Comparison of ENCODE assay signal across 8 mouse cellular contexts in genomic region chr1:87510166-87510691, GRCm38 (mm10). TPM values are rescaled to one million over a fixed set of nuclear protein-coding genes. Genes with fewer than 3 reads are reported as not detected.
DNase-seq lines count a peak whose midpoint lies in the region; ATAC-seq and TF ChIP-seq lines count a peak whose summit lies in the region.

No protein-coding gene starts in this region.

- H3K9ac ChIP-seq in hindbrain, postnatal 0 days (replicated peaks; ENCODE audit: low read length) = peak overlapping the region; percentile 79
- H3K9ac ChIP-seq in neural tube, embryonic 14.5 days (replicated peaks; ENCODE audit: low read depth, low read length) = peak overlapping the region; percentile 73

- TF ChIP-seq POLR2A in embryonic fibroblast, embryonic 13.5 days (IDR thresholded peaks at IDR 0.05; ENCODE audit: low read depth, low read length) = no peak

- no peak for TF ChIP-seq CTCF in embryonic fibroblast, embryonic 13.5 days (IDR thresholded peaks at IDR 0.05; ENCODE audit: borderline replicate concordance, insufficient read depth, low read length)
- no peak for TF ChIP-seq CTCF in hindbrain, postnatal 0 days (IDR thresholded peaks at IDR 0.05; ENCODE audit: low read depth)

- no peaks in the 10 kb centered on the region for H3K4me1 ChIP-seq in embryonic fibroblast, embryonic 13.5 days (ENCODE audit: control insufficient read depth, insufficient read depth, low read length)
- peaks cover 5% of the 10 kb centered on the region; the same call in 1 of the 2 replicates for H3K4me1 ChIP-seq in hindbrain, postnatal 0 days (ENCODE audit: insufficient read depth, low read length)
- H3K4me1 ChIP-seq in neural tube, embryonic 14.5 days (ENCODE audit: control insufficient read depth, insufficient read depth, low read length) = peaks cover 4% of the 10 kb centered on the region

- no peak overlapping the region for H3K27ac ChIP-seq in embryonic fibroblast, embryonic 13.5 days (ENCODE audit: insufficient read depth, low read length)
- H3K27ac ChIP-seq in hindbrain, postnatal 0 days = peak overlapping the region; percentile 36; the same call in 1 of the 2 replicates
- no peak overlapping the region for H3K27ac ChIP-seq in neural tube, embryonic 14.5 days (ENCODE audit: low read depth, low read length)

- no peaks in the 10 kb centered on the region for H3K9me3 ChIP-seq in hindbrain, postnatal 0 days (ENCODE audit: low read length)
- no peaks in the 10 kb centered on the region for H3K9me3 ChIP-seq in neural tube, embryonic 14.5 days (ENCODE audit: control insufficient read depth, low read length)

- peak overlapping the region; percentile 99 for H3K4me2 ChIP-seq in hindbrain, postnatal 0 days (ENCODE audit: low read depth, low read length)
- H3K4me2 ChIP-seq in neural tube, embryonic 14.5 days (ENCODE audit: low read depth, low read length) = peak overlapping the region; percentile 94

- peak; percentile 7 to 13 for DNase-seq in heart, adult 18-20 months
- no peak for DNase-seq in heart, postnatal 25 days (ENCODE audit: low spot score)
- DNase-seq in adrenal gland, postnatal 14 days = peak; percentile 76
- DNase-seq in hindbrain, postnatal 0 days (ENCODE audit: low spot score) = peak; percentile 88
- DNase-seq in liver = peak; percentile 38

- under 1% methylated on average over 32 of the region's 61 CpGs for WGBS in hindbrain, postnatal 0 days
- WGBS in neural tube, embryonic 14.5 days = 1% methylated on average over 37 of the region's 61 CpGs

- peak overlapping the region; percentile 34 for H3K4me3 ChIP-seq in embryonic fibroblast, embryonic 13.5 days (ENCODE audit: insufficient read depth, low read length)
- H3K4me3 ChIP-seq in hindbrain, postnatal 0 days (ENCODE audit: low read length) = peak overlapping the region; percentile 80
- H3K4me3 ChIP-seq in neural tube, embryonic 14.5 days (ENCODE audit: low read depth, low read length) = peak overlapping the region; percentile 72

- intact Hi-C loops in heart, postnatal 25 days (cut with DNase I) = no loop called here

- no peaks in the 10 kb centered on the region for H3K27me3 ChIP-seq in hindbrain, postnatal 0 days (ENCODE audit: insufficient read depth, low read length)
- H3K27me3 ChIP-seq in neural tube, embryonic 14.5 days (ENCODE audit: control insufficient read depth, insufficient read depth, low read length) = no peaks in the 10 kb centered on the region

- ATAC-seq in hindbrain, postnatal 0 days = peak; percentile 90
- ATAC-seq in neural tube, embryonic 14.5 days (ENCODE audit: low read depth) = peak; percentile 89
- no peak for ATAC-seq in erythroid progenitor cell, adult 5-6 weeks (replicated peaks; ENCODE audit: low FRiP score, poor library complexity, severe bottlenecking)

- H3K36me3 ChIP-seq in hindbrain, postnatal 0 days (ENCODE audit: insufficient read depth, low read length) = no peaks in the 10 kb centered on the region
- H3K36me3 ChIP-seq in neural tube, embryonic 14.5 days (ENCODE audit: control insufficient read depth, insufficient read depth, low read length) = no peaks in the 10 kb centered on the region

RNA-seq across cellular contexts. Expression of gene Neu2, which starts 0.5 kb away (rescaled TPM):
- total RNA-seq in heart, adult 18-20 months (2021) = not detected
- not detected for total RNA-seq in heart, postnatal 25 days (2021)
- not detected in 2 replicates for total RNA-seq in adrenal gland, postnatal 14 days (2021)
- not detected in 2 replicates for polyA plus RNA-seq in embryonic fibroblast, embryonic 13.5 days (2011; ENCODE audit: insufficient read length, low read depth, missing spikeins)
- total RNA-seq in hindbrain, postnatal 0 days (2014; rRNA removed) = 0.10 and 5.8 TPM in 2 replicates
- 0.85 and 1.2 TPM in 2 replicates for polyA plus RNA-seq in hindbrain, postnatal 0 days (2015; fragmentation: Nextera tagmentation; extraction: Ambion mirVana)
- 0.17 and 0.63 TPM in 2 replicates for polyA plus RNA-seq in neural tube, embryonic 14.5 days (2014; fragmentation: Nextera tagmentation; extraction: Ambion mirVana)
- total RNA-seq in erythroid progenitor cell, adult 5-6 weeks (2015; ENCODE audit: low replicate concordance) = not detected in 2 replicates
- total RNA-seq in erythroid progenitor cell, adult 5-6 weeks (2017; ENCODE audit: low replicate concordance) = not detected in 2 replicates

RNA-seq across cellular contexts. Expression of gene Snorc, which starts 40.2 kb away (rescaled TPM):
- total RNA-seq in heart, adult 18-20 months (2021) = not detected
- total RNA-seq in heart, postnatal 25 days (2021) = not detected
- total RNA-seq in adrenal gland, postnatal 14 days (2021) = not detected in 2 replicates
- polyA plus RNA-seq in embryonic fibroblast, embryonic 13.5 days (2011; ENCODE audit: insufficient read length, low read depth, missing spikeins) = not detected in 2 replicates
- not detected in 2 replicates for total RNA-seq in hindbrain, postnatal 0 days (2014; rRNA removed)
- 1.5 and 2.0 TPM in 2 replicates for polyA plus RNA-seq in hindbrain, postnatal 0 days (2015; fragmentation: Nextera tagmentation; extraction: Ambion mirVana)
- 0.86 and 1.8 TPM in 2 replicates for polyA plus RNA-seq in neural tube, embryonic 14.5 days (2014; fragmentation: Nextera tagmentation; extraction: Ambion mirVana)
- total RNA-seq in erythroid progenitor cell, adult 5-6 weeks (2015; ENCODE audit: low replicate concordance) = not detected in 2 replicates
- total RNA-seq in erythroid progenitor cell, adult 5-6 weeks (2017; ENCODE audit: low replicate concordance) = not detected in 2 replicates
